Mouse (Mus musculus) forebrain, embryonic 13.5 days (tissue): ENCODE data around the gene Mtfr2. TPM values are rescaled to one million over a fixed set of nuclear protein-coding genes. Genes with fewer than 3 reads are reported as not detected.

Experiments used
- ATAC-seq: fragments of 200-750 bp; cut with Nextera tagmentation; 2 replicates; pipeline ENCODE4 v1.8.0; 2017
- H3K27ac ChIP-seq: fragments of 300-500 bp; sonication (generic); 2 replicates; pipeline ENCODE4 v1.5.1; 2015; ENCODE audit warnings: inconsistent platforms, mild to moderate bottlenecking, moderate library complexity
- H3K27me3 ChIP-seq: fragments of 300-500 bp; sonication (generic); 2 replicates; pipeline ENCODE4 v1.6.1; 2015; ENCODE audit warnings: mild to moderate bottlenecking, inconsistent platforms
- H3K36me3 ChIP-seq: fragments of 300-500 bp; sonication (generic); 2 replicates; pipeline ENCODE4 v1.6.1; 2015; ENCODE audit warnings: mild to moderate bottlenecking, inconsistent platforms; ENCODE audit not compliant: poor library complexity, severe bottlenecking
- H3K4me1 ChIP-seq: fragments of 300-500 bp; sonication (generic); 2 replicates; pipeline ENCODE4 v1.6.1; 2015; ENCODE audit warnings: inconsistent platforms
- H3K4me2 ChIP-seq: fragments of 300-500 bp; sonication (generic); 2 replicates; pipeline ENCODE4 v1.6.1; 2015; ENCODE audit warnings: inconsistent platforms, mild to moderate bottlenecking, moderate library complexity
- H3K4me3 ChIP-seq: fragments of 300-500 bp; sonication (generic); 2 replicates; pipeline ENCODE4 v1.5.1; 2015; ENCODE audit warnings: mild to moderate bottlenecking, inconsistent platforms
- H3K9ac ChIP-seq: fragments of 300-500 bp; sonication (generic); 2 replicates; pipeline ENCODE4 v1.6.1; 2015; ENCODE audit warnings: mild to moderate bottlenecking, inconsistent platforms
- H3K9me3 ChIP-seq: fragments of 300-500 bp; sonication (generic); replicated peaks from 2 replicates; pipeline ENCODE4 v1.6.1; 2016; ENCODE audit warnings: inconsistent platforms
- WGBS: fragments of 180-500 bp; shearing (Covaris S2); methylation state at CpG from one replicate; pipeline ENCODE4 v1.1.7; 2015; 5-methylcytosine and 5-hydroxymethylcytosine counted together
- polyA plus RNA-seq: library from polyadenylated mRNA; unstranded; fragments of >200 nt; fragmentation: Nextera tagmentation; extraction: Ambion mirVana; gene quantifications from 2 replicates; pipeline ENCODE4 v1.2.1, GENCODE M21; 2015

Mtfr2 gene
- polyA plus RNA-seq, 1 experiment from 2014 or later = 2.6 TPM

GRCm38 (mm10) chr10:20326226-20326625, 21.3 kb upstream of the Mtfr2 start:
- peaks cover 77% of the 10 kb centered on the region for H3K36me3 ChIP-seq
- no peak overlapping the region for H3K4me3 ChIP-seq
- H3K4me2 ChIP-seq = no peak overlapping the region
- H3K9me3 ChIP-seq = no peaks in the 10 kb centered on the region
- no peak for ATAC-seq
- H3K27ac ChIP-seq = no peak overlapping the region
- no peaks in the 10 kb centered on the region for H3K4me1 ChIP-seq
- H3K27me3 ChIP-seq = no peaks in the 10 kb centered on the region
- H3K9ac ChIP-seq = no peak overlapping the region

- no peak overlapping the region for H3K4me2 ChIP-seq
- no peak for ATAC-seq
- H3K9me3 ChIP-seq = no peaks in the 10 kb centered on the region
- H3K27me3 ChIP-seq = no peaks in the 10 kb centered on the region
- H3K27ac ChIP-seq = no peak overlapping the region
- peaks cover 78% of the 10 kb centered on the region for H3K36me3 ChIP-seq
- H3K4me1 ChIP-seq = no peaks in the 10 kb centered on the region
- H3K9ac ChIP-seq = no peak overlapping the region
- WGBS = 93% methylated on average over 2 of the region's 2 CpGs
- H3K4me3 ChIP-seq = no peak overlapping the region
These were observed 16.3 kb upstream of the Mtfr2 start for GRCm38 (mm10) chr10:20331262-20331661.

GRCm38 (mm10) chr10:20337872-20338271, 9.7 kb upstream of the Mtfr2 start:
- WGBS = 88% methylated on average over 7 of the region's 7 CpGs
- Histone ChIP-seq H3K36me3 (peaks cover 73% of the 10 kb centered on the region), H3K4me3 (no peak overlapping the region), H3K27ac (no peak overlapping the region), H3K9ac (no peak overlapping the region), H3K9me3 (no peaks in the 10 kb centered on the region), H3K27me3 (no peaks in the 10 kb centered on the region), H3K4me2 (no peak overlapping the region), H3K4me1 (no peaks in the 10 kb centered on the region)
- no peak for ATAC-seq

DNA sequence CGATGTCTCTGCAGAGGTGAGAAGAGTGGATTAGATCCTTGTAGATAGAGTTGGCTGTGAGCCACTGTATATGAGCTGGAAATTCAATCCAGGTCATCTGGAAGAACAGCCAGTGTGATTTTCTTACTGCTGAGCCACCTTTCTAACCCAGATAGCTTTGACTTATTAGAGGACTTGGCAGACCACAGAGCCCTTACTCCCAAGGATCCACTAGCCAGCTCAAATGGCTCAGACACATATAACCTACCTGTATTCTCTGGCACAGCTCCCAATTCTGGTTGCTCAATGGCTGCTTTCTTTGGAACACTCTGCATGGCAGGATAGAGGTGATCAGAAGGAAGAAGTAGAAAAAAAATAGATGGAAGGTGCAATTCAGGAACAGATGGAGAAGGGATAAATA, 1.8 kb upstream of the Mtfr2 start:
- H3K27me3 ChIP-seq = no peaks in the 10 kb centered on the region
- H3K4me3 ChIP-seq = no peak overlapping the region
- H3K4me1 ChIP-seq = peaks cover 15% of the 10 kb centered on the region
- no peak overlapping the region for H3K27ac ChIP-seq
- H3K36me3 ChIP-seq = peaks cover 45% of the 10 kb centered on the region
- H3K9me3 ChIP-seq = no peaks in the 10 kb centered on the region
- ATAC-seq = no peak
- no peak overlapping the region for H3K9ac ChIP-seq
- no peak overlapping the region for H3K4me2 ChIP-seq
- WGBS = 70% methylated on average over 1 of the region's 1 CpGs

DNA sequence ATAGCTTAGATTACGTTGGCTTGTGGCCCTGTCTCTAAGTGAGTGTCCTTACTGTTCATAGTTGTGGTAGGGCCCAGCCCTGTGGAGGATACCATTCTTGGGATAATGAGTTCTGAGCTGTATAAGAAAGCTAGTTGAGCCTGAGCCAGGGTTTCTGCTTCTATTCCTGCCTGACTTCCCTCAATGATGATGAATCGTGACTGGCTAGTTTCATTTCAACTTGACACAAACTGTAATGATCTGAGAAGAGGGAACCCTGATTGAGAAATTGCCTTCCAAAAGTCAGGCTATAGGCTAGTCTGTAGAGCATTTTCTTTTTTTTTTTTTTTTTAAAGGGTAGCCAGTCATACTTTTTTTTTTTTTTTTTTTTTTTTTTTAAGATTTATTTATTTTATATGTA, 1.3 kb downstream of the Mtfr2 start:
- no peaks in the 10 kb centered on the region for H3K9me3 ChIP-seq
- ATAC-seq = no peak
- H3K36me3 ChIP-seq = peaks cover 20% of the 10 kb centered on the region
- 86% methylated on average over 2 of the region's 2 CpGs for WGBS
- no peak overlapping the region for H3K4me3 ChIP-seq
- H3K27ac ChIP-seq = no peak overlapping the region
- H3K4me2 ChIP-seq = peak overlapping the region; percentile 84
- H3K4me1 ChIP-seq = peaks cover 15% of the 10 kb centered on the region
- H3K27me3 ChIP-seq = no peaks in the 10 kb centered on the region
- H3K9ac ChIP-seq = no peak overlapping the region

DNA sequence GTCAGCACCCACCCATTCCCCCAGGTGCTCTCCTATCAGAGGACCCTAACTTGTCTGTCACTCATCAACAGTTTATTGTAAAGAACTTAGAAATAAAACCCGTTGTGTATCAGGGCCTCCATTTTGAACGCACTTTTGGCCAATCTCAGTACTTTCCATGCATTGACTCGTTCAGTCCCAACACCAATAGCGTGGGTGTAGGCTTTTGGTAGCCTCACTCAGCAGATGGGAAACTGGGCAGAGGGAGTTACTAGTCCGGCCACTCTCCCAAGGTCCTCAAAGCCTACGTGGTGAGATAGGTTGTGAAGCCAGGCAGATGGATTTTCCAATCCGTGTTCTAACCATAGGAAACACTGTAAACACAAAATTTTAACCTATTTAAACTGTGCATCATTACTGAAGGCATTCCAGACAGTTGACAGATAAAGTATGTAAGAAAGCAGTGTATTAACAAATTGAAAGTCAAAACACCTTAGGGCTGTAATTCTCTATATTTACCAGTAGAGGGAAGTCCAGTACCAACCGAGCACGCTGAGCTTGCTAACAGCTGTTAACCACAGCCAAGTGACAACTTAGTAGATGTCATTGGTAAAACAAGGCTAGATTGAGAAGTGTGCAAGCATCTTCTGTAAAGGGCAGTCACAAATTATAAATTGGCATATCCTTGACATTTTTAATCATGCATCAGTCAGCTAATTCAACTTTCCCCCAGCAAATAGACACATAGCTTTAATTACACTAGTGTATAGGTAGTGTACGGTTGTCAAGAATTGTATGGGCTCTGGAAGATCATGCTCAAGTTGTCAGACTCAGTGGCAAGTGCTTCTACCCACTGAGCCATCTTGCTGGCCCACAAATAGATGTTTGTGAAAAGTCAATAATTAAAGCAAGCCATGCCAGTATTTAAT, 14.2 kb downstream of the Mtfr2 start:
- no peak overlapping the region for H3K4me3 ChIP-seq
- no peaks in the 10 kb centered on the region for H3K9me3 ChIP-seq
- H3K4me1 ChIP-seq = no peaks in the 10 kb centered on the region
- ATAC-seq = peak; percentile 71
- H3K9ac ChIP-seq = no peak overlapping the region
- peaks cover 8% of the 10 kb centered on the region; the same call in 1 of the 2 replicates for H3K36me3 ChIP-seq
- H3K27ac ChIP-seq = no peak overlapping the region
- 66% methylated on average over 10 of the region's 10 CpGs for WGBS
- H3K27me3 ChIP-seq = no peaks in the 10 kb centered on the region
- H3K4me2 ChIP-seq = no peak overlapping the region

- Histone ChIP-seq H3K27me3 (no peaks in the 10 kb centered on the region), H3K9me3 (no peaks in the 10 kb centered on the region), H3K4me2 (no peak overlapping the region), H3K9ac (no peak overlapping the region), H3K36me3 (peaks cover 8% of the 10 kb centered on the region; the same call in 1 of the 2 replicates), H3K4me3 (no peak overlapping the region), H3K27ac (no peak overlapping the region), H3K4me1 (no peaks in the 10 kb centered on the region)
- peak; percentile 46; the same call in 1 of the 2 replicates for ATAC-seq
- WGBS = 76% methylated on average over 4 of the region's 4 CpGs
These were observed 15.0 kb downstream of the Mtfr2 start for GRCm38 (mm10) chr10:20362450-20363118.

GRCm38 (mm10) chr10:20372046-20372445, 24.5 kb downstream of the Mtfr2 start:
- Histone ChIP-seq H3K9me3 (peaks cover 5% of the 10 kb centered on the region; the same call in 1 of the 2 replicates), H3K9ac (no peak overlapping the region), H3K27me3 (no peaks in the 10 kb centered on the region), H3K4me3 (no peak overlapping the region), H3K4me1 (no peaks in the 10 kb centered on the region), H3K4me2 (no peak overlapping the region), H3K27ac (no peak overlapping the region), H3K36me3 (no peaks in the 10 kb centered on the region)
- WGBS = 93% methylated on average over 5 of the region's 5 CpGs
- ATAC-seq = no peak

DNA sequence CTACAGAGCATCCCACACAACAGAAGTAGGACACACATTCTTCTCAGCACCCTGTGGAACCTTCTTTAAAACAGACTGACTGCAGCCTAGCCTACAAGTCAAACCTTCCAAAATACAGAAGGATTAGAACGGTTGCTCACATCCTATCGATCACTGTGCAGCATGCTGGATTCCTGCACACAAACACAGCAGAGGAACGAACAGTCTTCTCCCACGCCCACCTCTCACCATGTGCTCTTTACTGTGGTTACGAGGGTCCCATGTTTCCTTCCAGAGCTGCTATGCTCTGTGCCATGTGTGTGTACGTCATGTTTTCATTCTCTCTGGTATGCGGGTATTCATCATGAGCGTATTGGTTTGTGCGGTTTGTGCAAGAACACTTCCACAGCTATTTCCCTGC, 30.1 kb downstream of the Mtfr2 start:
- no peaks in the 10 kb centered on the region for H3K9me3 ChIP-seq
- H3K4me3 ChIP-seq = no peak overlapping the region
- 89% methylated on average over 9 of the region's 9 CpGs for WGBS
- H3K27ac ChIP-seq = no peak overlapping the region
- H3K4me1 ChIP-seq = peaks cover 10% of the 10 kb centered on the region
- H3K36me3 ChIP-seq = no peaks in the 10 kb centered on the region
- no peak for ATAC-seq
- H3K9ac ChIP-seq = no peak overlapping the region
- no peak overlapping the region for H3K4me2 ChIP-seq
- no peaks in the 10 kb centered on the region for H3K27me3 ChIP-seq

- no peaks in the 10 kb centered on the region for H3K36me3 ChIP-seq
- no peak overlapping the region for H3K4me2 ChIP-seq
- no peaks in the 10 kb centered on the region for H3K9me3 ChIP-seq
- peak; percentile 19; the same call in 1 of the 2 replicates for ATAC-seq
- H3K4me3 ChIP-seq = no peak overlapping the region
- no peaks in the 10 kb centered on the region for H3K27me3 ChIP-seq
- no peak overlapping the region for H3K9ac ChIP-seq
- peaks cover 15% of the 10 kb centered on the region for H3K4me1 ChIP-seq
- 76% methylated on average over 9 of the region's 9 CpGs for WGBS
- no peak overlapping the region for H3K27ac ChIP-seq
These were observed 31.6 kb downstream of the Mtfr2 start for GRCm38 (mm10) chr10:20379071-20379735.

- WGBS = 77% methylated on average over 3 of the region's 3 CpGs
- ATAC-seq = peak; percentile 84; the same call in 1 of the 2 replicates
- no peak overlapping the region for H3K4me2 ChIP-seq
- H3K4me1 ChIP-seq = peaks cover 15% of the 10 kb centered on the region
- H3K27ac ChIP-seq = no peak overlapping the region
- H3K36me3 ChIP-seq = no peaks in the 10 kb centered on the region
- H3K9ac ChIP-seq = no peak overlapping the region
- H3K27me3 ChIP-seq = no peaks in the 10 kb centered on the region
- no peaks in the 10 kb centered on the region for H3K9me3 ChIP-seq
- no peak overlapping the region for H3K4me3 ChIP-seq
These were observed 33.2 kb downstream of the Mtfr2 start for GRCm38 (mm10) chr10:20380798-20381197.

GRCm38 (mm10) chr10:20381352-20381751, 33.8 kb downstream of the Mtfr2 start:
- WGBS = 79% methylated on average over 3 of the region's 3 CpGs
- H3K4me1 ChIP-seq = peaks cover 15% of the 10 kb centered on the region
- no peak overlapping the region for H3K4me2 ChIP-seq
- H3K4me3 ChIP-seq = no peak overlapping the region
- no peaks in the 10 kb centered on the region for H3K36me3 ChIP-seq
- ATAC-seq = no peak
- no peaks in the 10 kb centered on the region for H3K27me3 ChIP-seq
- no peaks in the 10 kb centered on the region for H3K9me3 ChIP-seq
- H3K9ac ChIP-seq = no peak overlapping the region
- no peak overlapping the region for H3K27ac ChIP-seq
